Mouse (Mus musculus) liver (tissue): ENCODE data around the gene Lrrc3c.

Source experiments
- DNase-seq: peaks from one replicate; pipeline ENCODE4 v3.0.0-alpha.2; 2020; ENCODE audit warnings: mixed read lengths

Gene Lrrc3c

DNA sequence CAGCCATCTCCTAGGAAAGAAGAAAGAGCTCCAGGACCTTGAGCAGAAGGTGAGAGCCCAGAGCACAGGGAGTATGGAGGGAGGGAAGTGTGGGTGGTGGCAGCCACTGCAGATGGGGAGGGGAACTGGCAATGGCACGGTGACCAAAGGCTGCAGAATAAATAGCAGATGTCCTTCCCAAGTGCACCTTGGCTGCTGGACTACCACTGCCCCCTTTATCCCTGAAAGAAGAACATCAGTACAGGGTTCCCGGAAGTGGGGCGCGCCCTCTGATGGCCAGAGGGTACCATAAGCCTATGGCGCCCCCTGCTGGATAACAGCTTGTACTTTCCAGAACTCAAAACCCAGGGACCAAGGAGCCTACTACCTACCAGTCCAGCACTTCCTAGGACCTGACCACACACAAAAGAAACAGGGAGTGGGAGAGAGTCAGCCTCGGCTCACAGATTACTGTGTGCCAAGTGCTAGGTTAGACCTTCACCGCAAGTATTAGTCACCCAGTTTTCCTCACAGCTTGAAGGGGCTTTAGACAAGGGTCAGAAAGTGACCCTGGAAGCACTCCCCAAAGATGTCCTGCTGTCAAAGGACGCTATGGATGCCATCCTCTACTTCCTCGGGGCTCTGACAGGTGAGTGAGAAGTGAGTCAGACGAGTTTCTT lies 37.4 kb downstream of the Lrrc3c start:
- DNase-seq = peak; percentile 42

DNA sequence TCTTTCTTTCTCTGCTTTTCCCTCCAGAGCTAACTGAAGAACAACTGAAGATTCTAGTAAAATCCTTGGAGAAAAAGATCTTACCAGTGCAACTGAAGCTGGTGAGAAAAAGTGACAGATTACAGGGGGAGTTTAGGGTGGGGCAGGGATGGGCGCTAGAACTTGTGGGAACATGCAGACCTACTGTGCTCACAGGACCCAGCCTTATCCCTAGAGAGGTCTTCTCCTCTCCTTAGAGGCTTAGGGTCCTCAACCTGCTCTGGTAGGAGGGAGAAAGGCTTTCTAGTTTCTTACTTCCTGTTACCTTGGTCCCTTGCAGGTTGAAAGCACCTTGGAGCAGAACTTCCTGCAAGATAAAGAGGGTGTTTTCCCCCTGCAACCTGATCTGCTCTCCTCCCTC lies 39.4 kb downstream of the Lrrc3c start:
- no peak for DNase-seq

DNA sequence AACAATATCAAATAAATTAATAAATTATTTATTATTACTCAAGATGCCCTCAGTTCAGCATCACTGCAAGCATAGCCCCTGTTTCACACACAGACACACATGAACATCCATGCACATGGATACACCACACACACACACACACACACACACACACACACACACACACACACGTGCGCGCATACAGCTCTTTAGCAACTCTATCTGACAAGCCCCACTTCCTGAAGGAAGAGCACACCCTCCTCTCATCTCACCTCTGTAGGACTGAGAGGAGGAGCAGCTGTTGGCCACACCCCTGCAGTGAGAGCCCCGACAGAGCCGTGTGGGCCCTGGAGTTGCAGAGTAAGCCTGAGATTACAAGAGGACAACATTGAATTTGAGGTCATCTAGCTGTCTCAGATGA lies 42.0 kb downstream of the Lrrc3c start:
- no peak for DNase-seq

DNA sequence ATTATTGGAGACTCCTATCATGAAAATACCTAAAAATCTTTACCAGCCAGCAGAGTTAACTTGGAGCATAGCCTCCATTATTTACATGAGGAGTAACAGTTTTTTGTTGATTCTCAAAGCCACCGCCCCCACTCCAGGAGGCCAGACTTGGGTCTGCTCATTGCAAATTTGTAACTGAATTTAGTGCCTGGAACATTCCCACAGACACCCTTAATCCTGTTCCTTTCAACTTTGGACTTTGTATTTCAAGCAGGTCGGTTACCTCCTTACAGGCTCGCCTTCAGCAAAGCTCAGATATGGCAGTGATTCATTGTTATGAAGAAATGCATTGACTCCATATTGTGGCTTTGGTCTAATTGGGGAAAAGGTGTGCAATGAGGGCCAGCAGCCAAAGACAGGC lies 46.7 kb downstream of the Lrrc3c start:
- no peak for DNase-seq

DNA sequence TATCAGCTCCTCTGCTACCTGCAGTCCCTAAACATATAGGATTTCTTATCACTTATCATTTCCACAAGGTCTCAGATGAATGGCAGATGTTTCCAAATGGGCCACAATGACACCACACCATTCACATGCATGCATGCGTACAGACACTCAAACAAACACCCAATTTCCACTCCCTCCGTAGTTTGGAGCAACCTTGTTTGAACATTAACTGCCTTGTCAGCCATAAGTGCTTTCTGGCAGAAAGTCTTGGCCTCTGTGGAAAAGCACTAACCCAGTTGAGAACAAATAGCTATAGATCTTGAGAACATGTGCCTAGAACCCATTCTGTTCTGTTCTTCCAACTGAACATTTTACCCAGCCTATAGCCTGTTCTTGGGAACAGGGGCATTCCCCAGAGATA lies 47.9 kb downstream of the Lrrc3c start:
- DNase-seq = no peak

DNA sequence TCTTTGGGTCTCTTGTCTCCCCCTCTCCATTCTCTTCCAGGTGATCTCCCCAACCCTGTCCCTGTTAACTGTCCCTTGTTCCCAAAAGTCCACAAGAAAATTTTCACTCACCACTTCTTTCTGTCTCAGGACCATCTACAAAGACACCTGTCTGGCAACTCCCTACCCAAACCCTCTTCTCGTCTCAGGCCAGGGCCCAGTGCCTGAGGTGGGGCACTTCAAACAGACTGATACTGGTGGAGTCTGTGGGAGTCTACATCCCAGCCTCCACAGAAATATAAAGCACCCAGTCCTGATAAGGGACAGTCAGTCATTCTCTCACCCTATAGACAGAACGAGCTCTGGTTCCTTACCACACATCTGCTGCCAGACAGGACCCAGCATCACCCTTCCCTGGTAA lies 48.4 kb downstream of the Lrrc3c start, which contains the start of gene Gsdma2:
Gsdma2 (plus strand) TSS at position 301 of the 400 bp plus-strand sequence.
- DNase-seq = no peak
